Mouse (Mus musculus) hindbrain, embryonic 15.5 days (tissue): ENCODE results near the gene Gabbr2. TPM values are rescaled to one million over a fixed set of nuclear protein-coding genes. Genes with fewer than 3 reads are reported as not detected.

Source experiments
- ATAC-seq: fragments of 200-750 bp; cut with Nextera tagmentation; 2 replicates; pipeline ENCODE4 v1.8.0; 2017; ENCODE audit warnings: low read depth, moderate number of reproducible peaks, moderate TSS enrichment; ENCODE audit not compliant: low FRiP score
- H3K27ac ChIP-seq: fragments of 300-500 bp; sonication (generic); replicated peaks from 2 replicates; pipeline ENCODE4 v1.5.1; 2015; ENCODE audit warnings: mild to moderate bottlenecking, inconsistent platforms
- H3K27me3 ChIP-seq: fragments of 300-500 bp; sonication (generic); 2 replicates; pipeline ENCODE4 v1.6.1; 2015; ENCODE audit warnings: control low read depth, inconsistent platforms
- H3K36me3 ChIP-seq: fragments of 300-500 bp; sonication (generic); 2 replicates; pipeline ENCODE4 v1.6.1; 2015; ENCODE audit warnings: control low read depth, inconsistent platforms
- H3K4me1 ChIP-seq: fragments of 300-500 bp; sonication (generic); replicated peaks from 2 replicates; pipeline ENCODE4 v1.6.1; 2015; ENCODE audit warnings: control low read depth, inconsistent platforms
- H3K4me2 ChIP-seq: fragments of 300-500 bp; sonication (generic); 2 replicates; pipeline ENCODE4 v1.6.1; 2015; ENCODE audit warnings: moderate library complexity, mild to moderate bottlenecking, inconsistent platforms
- H3K4me3 ChIP-seq: fragments of 300-500 bp; sonication (generic); 2 replicates; pipeline ENCODE4 v1.5.1; 2015; ENCODE audit warnings: mild to moderate bottlenecking, inconsistent platforms
- H3K9ac ChIP-seq: fragments of 300-500 bp; sonication (generic); 2 replicates; pipeline ENCODE4 v1.6.1; 2015; ENCODE audit warnings: inconsistent platforms
- H3K9me3 ChIP-seq: fragments of 300-500 bp; sonication (generic); 2 replicates; pipeline ENCODE4 v1.6.1; 2016; ENCODE audit warnings: control low read depth, inconsistent platforms
- WGBS: fragments of 180-500 bp; shearing (Covaris S2); methylation state at CpG from one replicate; pipeline ENCODE4 v1.1.7; 2015; 5-methylcytosine and 5-hydroxymethylcytosine counted together
- polyA plus RNA-seq: library from polyadenylated mRNA; unstranded; fragments of >200 nt; fragmentation: Nextera tagmentation; extraction: Ambion mirVana; gene quantifications from 2 replicates; pipeline ENCODE4 v1.2.1, GENCODE M21; 2015

Gene Gabbr2
- polyA plus RNA-seq, 1 experiment from 2014 or later = 17.2 TPM

GRCm38 (mm10) chr4:46829656-46830055, 162.0 kb downstream of the Gabbr2 start:
- H3K9ac ChIP-seq = no peak overlapping the region
- H3K27me3 ChIP-seq = no peaks in the 10 kb centered on the region
- no peak overlapping the region for H3K27ac ChIP-seq
- H3K4me3 ChIP-seq = no peak overlapping the region
- H3K4me1 ChIP-seq = peaks cover 18% of the 10 kb centered on the region
- no peak for ATAC-seq
- WGBS = 54% methylated on average over 2 of the region's 2 CpGs
- no peak overlapping the region for H3K4me2 ChIP-seq
- H3K9me3 ChIP-seq = no peaks in the 10 kb centered on the region
- H3K36me3 ChIP-seq = no peaks in the 10 kb centered on the region

- H3K27ac ChIP-seq = 0 out of 2 replicates have a peak overlapping the region, but pooled peaks have one; percentile 20
- H3K9ac ChIP-seq = no peak overlapping the region
- no peaks in the 10 kb centered on the region for H3K27me3 ChIP-seq
- ATAC-seq = no peak
- H3K9me3 ChIP-seq = no peaks in the 10 kb centered on the region
- H3K36me3 ChIP-seq = no peaks in the 10 kb centered on the region
- no peak overlapping the region for H3K4me2 ChIP-seq
- H3K4me3 ChIP-seq = no peak overlapping the region
- WGBS = 75% methylated on average over 5 of the region's 5 CpGs
- peaks cover 18% of the 10 kb centered on the region for H3K4me1 ChIP-seq
These were observed 163.5 kb downstream of the Gabbr2 start for GRCm38 (mm10) chr4:46828141-46828571.

- no peak overlapping the region for H3K4me2 ChIP-seq
- H3K27me3 ChIP-seq = no peaks in the 10 kb centered on the region
- no peak overlapping the region for H3K9ac ChIP-seq
- no peaks in the 10 kb centered on the region for H3K36me3 ChIP-seq
- ATAC-seq = no peak
- H3K9me3 ChIP-seq = no peaks in the 10 kb centered on the region
- 42% methylated on average over 9 of the region's 9 CpGs for WGBS
- peaks cover 18% of the 10 kb centered on the region for H3K4me1 ChIP-seq
- H3K27ac ChIP-seq = no peak overlapping the region
- H3K4me3 ChIP-seq = no peak overlapping the region
These were observed 164.2 kb downstream of the Gabbr2 start for GRCm38 (mm10) chr4:46827471-46827870.

GRCm38 (mm10) chr4:46825846-46826529, 165.7 kb downstream of the Gabbr2 start:
- no peak overlapping the region for H3K27ac ChIP-seq
- 83% methylated on average over 10 of the region's 10 CpGs for WGBS
- no peaks in the 10 kb centered on the region for H3K9me3 ChIP-seq
- no peaks in the 10 kb centered on the region for H3K27me3 ChIP-seq
- H3K4me3 ChIP-seq = no peak overlapping the region
- ATAC-seq = no peak
- H3K4me1 ChIP-seq = peaks cover 22% of the 10 kb centered on the region
- no peaks in the 10 kb centered on the region for H3K36me3 ChIP-seq
- no peak overlapping the region for H3K9ac ChIP-seq
- H3K4me2 ChIP-seq = no peak overlapping the region

- H3K4me2 ChIP-seq = no peak overlapping the region
- no peaks in the 10 kb centered on the region for H3K9me3 ChIP-seq
- 77% methylated on average over 14 of the region's 14 CpGs for WGBS
- H3K4me3 ChIP-seq = no peak overlapping the region
- ATAC-seq = no peak
- no peak overlapping the region for H3K9ac ChIP-seq
- H3K27me3 ChIP-seq = no peaks in the 10 kb centered on the region
- no peak overlapping the region for H3K27ac ChIP-seq
- H3K4me1 ChIP-seq = peaks cover 22% of the 10 kb centered on the region
- H3K36me3 ChIP-seq = no peaks in the 10 kb centered on the region
These were observed 167.9 kb downstream of the Gabbr2 start for GRCm38 (mm10) chr4:46823738-46824137.

- Histone ChIP-seq H3K4me3 (no peak overlapping the region), H3K4me2 (no peak overlapping the region), H3K27me3 (no peaks in the 10 kb centered on the region), H3K36me3 (no peaks in the 10 kb centered on the region), H3K9me3 (no peaks in the 10 kb centered on the region), H3K27ac (peak overlapping the region; percentile 54; the same call in 1 of the 2 replicates), H3K4me1 (peaks cover 17% of the 10 kb centered on the region), H3K9ac (no peak overlapping the region)
- ATAC-seq = no peak
- 57% methylated on average over 11 of the region's 11 CpGs for WGBS
These were observed 170.0 kb downstream of the Gabbr2 start for GRCm38 (mm10) chr4:46821709-46822108.

GRCm38 (mm10) chr4:46814954-46815353, 176.7 kb downstream of the Gabbr2 start:
- Histone ChIP-seq H3K4me2 (no peak overlapping the region), H3K27ac (no peak overlapping the region), H3K4me1 (peaks cover 13% of the 10 kb centered on the region), H3K27me3 (no peaks in the 10 kb centered on the region), H3K9me3 (no peaks in the 10 kb centered on the region), H3K36me3 (no peaks in the 10 kb centered on the region), H3K9ac (no peak overlapping the region), H3K4me3 (no peak overlapping the region)
- no peak for ATAC-seq
- WGBS = 49% methylated on average over 4 of the region's 4 CpGs

GRCm38 (mm10) chr4:46814236-46814635, 177.4 kb downstream of the Gabbr2 start:
- H3K4me2 ChIP-seq = no peak overlapping the region
- peaks cover 13% of the 10 kb centered on the region for H3K4me1 ChIP-seq
- H3K9ac ChIP-seq = no peak overlapping the region
- WGBS = 81% methylated on average over 10 of the region's 10 CpGs
- H3K9me3 ChIP-seq = no peaks in the 10 kb centered on the region
- H3K27me3 ChIP-seq = no peaks in the 10 kb centered on the region
- H3K36me3 ChIP-seq = no peaks in the 10 kb centered on the region
- no peak for ATAC-seq
- H3K27ac ChIP-seq = no peak overlapping the region
- H3K4me3 ChIP-seq = no peak overlapping the region

GRCm38 (mm10) chr4:46811165-46811564, 180.5 kb downstream of the Gabbr2 start:
- 42% methylated on average over 5 of the region's 5 CpGs for WGBS
- H3K9me3 ChIP-seq = no peaks in the 10 kb centered on the region
- no peaks in the 10 kb centered on the region for H3K4me1 ChIP-seq
- H3K9ac ChIP-seq = no peak overlapping the region
- H3K4me3 ChIP-seq = no peak overlapping the region
- H3K27ac ChIP-seq = no peak overlapping the region
- H3K4me2 ChIP-seq = no peak overlapping the region
- ATAC-seq = no peak
- H3K36me3 ChIP-seq = no peaks in the 10 kb centered on the region
- H3K27me3 ChIP-seq = no peaks in the 10 kb centered on the region

GRCm38 (mm10) chr4:46806876-46807275, 184.8 kb downstream of the Gabbr2 start:
- no peak overlapping the region for H3K9ac ChIP-seq
- H3K27ac ChIP-seq = no peak overlapping the region
- no peaks in the 10 kb centered on the region for H3K4me1 ChIP-seq
- no peak overlapping the region for H3K4me2 ChIP-seq
- no peaks in the 10 kb centered on the region for H3K36me3 ChIP-seq
- no peak overlapping the region for H3K4me3 ChIP-seq
- 68% methylated on average over 1 of the region's 1 CpGs for WGBS
- H3K9me3 ChIP-seq = no peaks in the 10 kb centered on the region
- ATAC-seq = no peak
- no peaks in the 10 kb centered on the region for H3K27me3 ChIP-seq

GRCm38 (mm10) chr4:46805910-46806309, 185.8 kb downstream of the Gabbr2 start:
- Histone ChIP-seq H3K4me3 (no peak overlapping the region), H3K9me3 (no peaks in the 10 kb centered on the region), H3K4me2 (no peak overlapping the region), H3K4me1 (no peaks in the 10 kb centered on the region), H3K27me3 (no peaks in the 10 kb centered on the region), H3K36me3 (no peaks in the 10 kb centered on the region), H3K9ac (no peak overlapping the region), H3K27ac (no peak overlapping the region)
- no peak for ATAC-seq
- WGBS = 46% methylated on average over 3 of the region's 3 CpGs

GRCm38 (mm10) chr4:46802386-46802785, 189.3 kb downstream of the Gabbr2 start:
- no peak overlapping the region for H3K4me3 ChIP-seq
- no peaks in the 10 kb centered on the region for H3K27me3 ChIP-seq
- no peak overlapping the region for H3K27ac ChIP-seq
- no peak overlapping the region for H3K4me2 ChIP-seq
- H3K36me3 ChIP-seq = no peaks in the 10 kb centered on the region
- WGBS = 77% methylated on average over 7 of the region's 7 CpGs
- ATAC-seq = no peak
- no peaks in the 10 kb centered on the region for H3K4me1 ChIP-seq
- no peak overlapping the region for H3K9ac ChIP-seq
- H3K9me3 ChIP-seq = no peaks in the 10 kb centered on the region

GRCm38 (mm10) chr4:46799904-46800303, 191.8 kb downstream of the Gabbr2 start:
- Histone ChIP-seq H3K4me3 (no peak overlapping the region), H3K27ac (no peak overlapping the region), H3K9ac (no peak overlapping the region), H3K9me3 (no peaks in the 10 kb centered on the region), H3K4me1 (no peaks in the 10 kb centered on the region), H3K4me2 (no peak overlapping the region), H3K36me3 (no peaks in the 10 kb centered on the region), H3K27me3 (no peaks in the 10 kb centered on the region)
- no peak for ATAC-seq
- WGBS = 14% methylated on average over 4 of the region's 4 CpGs
